Mouse (Mus musculus) urinary bladder, postnatal 36 days (tissue): Measurements from ENCODE around the gene Arl15.

Experiments
- DNase-seq, 2 experiments: peaks; one replicate each; pipeline ENCODE4 v3.0.0; 2022; ENCODE audit warnings: low spot score in 2 of 2, mixed read lengths in 1 of 2

Arl15 gene

DNA sequence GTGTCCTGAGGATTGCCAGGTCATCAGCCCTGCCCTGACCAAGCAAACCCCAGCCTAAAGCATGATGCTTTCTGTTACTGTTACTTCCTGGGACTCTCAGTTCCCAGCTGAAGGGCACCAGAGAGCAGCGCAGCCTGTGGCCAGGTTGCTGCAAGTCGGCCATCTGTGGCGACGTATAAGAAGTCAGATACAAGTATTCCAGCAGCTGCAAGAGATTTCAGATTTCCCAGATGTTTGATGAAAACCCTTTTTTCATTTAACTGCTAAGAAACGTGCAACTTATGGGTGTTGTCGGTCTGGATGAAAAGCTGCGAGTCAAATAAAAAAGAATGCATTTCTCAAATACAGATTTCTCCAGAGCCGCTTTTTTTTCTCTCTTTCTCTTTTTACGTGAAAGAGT lies 345.3 kb downstream of the Arl15 start:
- no peak for DNase-seq

DNA sequence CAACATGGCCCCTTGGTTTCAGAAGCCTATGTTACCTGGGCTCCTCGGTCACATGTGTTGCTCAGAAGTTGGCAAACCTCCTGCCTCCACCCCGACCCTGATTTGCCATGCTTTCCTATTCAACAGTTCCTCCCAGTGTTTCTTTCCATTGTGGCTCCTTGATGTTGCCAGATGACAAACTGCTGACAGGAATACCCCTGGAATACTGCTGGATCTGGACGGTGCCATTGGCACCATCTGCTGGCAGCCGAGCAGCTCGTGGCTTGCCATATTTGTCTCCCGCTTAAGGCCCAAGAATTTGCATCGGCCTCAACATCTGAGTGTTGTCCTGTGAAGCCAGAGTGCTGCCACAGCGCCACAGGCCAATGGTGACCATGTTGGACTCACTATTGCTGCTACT lies 348.5 kb downstream of the Arl15 start:
- no peak for DNase-seq

GRCm38 (mm10) chr13:114143247-114143646 lies 348.9 kb downstream of the Arl15 start:
- DNase-seq = no peak

DNA sequence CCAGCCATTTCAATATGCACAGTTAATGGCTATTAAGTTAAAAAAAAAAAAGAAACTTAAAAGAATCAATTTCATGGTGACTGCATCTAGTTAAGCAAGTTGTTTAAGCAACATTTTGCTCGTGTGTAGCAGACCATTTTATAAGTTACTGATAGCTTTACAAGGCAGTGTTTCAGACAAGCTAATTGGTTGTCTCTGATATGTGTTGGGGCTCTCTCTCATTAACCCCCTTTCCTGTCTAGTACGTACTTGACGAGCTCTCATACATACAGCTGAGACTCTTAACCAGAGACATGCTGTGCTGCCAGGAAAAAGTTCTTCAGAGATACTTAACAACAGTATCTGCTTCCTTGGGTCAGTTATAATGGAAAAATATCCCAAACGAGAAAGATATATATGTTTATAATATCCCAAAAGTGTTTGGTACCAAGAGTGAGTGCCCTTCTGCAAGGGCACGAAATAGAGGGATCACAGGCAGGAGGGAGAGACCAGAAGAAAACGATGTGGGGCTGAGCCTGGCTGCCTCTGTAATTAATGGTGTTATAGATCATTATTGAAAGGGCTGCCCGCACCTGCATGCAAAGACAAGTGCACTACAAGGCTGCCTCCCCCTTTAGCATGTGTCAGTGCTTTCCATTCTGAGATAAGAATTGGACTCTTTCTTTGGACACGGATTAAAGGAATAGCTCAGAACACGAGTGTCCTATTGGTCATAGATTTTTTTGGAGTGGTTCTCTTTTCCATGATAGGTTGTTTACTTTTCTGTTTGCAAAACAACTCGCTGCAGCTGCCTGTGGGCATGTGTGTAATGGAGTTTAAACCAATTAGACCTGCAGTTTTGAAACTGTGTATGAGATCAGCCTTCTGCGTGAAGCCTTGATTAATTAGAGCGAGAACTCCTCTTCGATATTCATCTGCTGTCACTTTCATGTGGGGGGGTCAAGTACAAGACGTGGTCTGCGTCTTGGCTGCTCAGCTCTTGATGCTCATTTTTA lies 350.0 kb downstream of the Arl15 start:
- DNase-seq = no peak

- no peak for DNase-seq
These were observed 350.9 kb downstream of the Arl15 start for GRCm38 (mm10) chr13:114145249-114145648.

- DNase-seq = no peak
These were observed 356.8 kb downstream of the Arl15 start for GRCm38 (mm10) chr13:114150856-114151697.

- DNase-seq = no peak
These were observed 357.4 kb downstream of the Arl15 start for GRCm38 (mm10) chr13:114151698-114152069.

DNA sequence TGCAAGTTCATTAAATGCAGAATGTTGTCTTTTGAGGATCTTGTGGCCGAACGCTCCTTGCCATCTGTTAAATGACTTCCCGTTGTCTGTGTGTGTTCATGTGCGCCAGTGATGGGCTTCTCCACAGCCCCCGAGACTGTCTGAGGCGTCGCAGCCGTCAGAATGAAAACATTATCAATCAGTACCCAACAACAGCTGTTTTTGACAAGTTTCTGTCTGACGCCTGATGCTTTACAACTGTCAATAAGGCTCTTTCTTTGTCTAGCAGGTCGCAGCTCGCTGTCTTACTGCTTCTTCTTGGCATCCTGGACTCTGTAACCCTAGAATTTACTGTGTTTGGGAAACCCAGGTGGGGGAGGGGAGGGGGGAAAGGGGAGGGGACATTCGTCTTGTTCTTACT lies 362.4 kb downstream of the Arl15 start:
- DNase-seq = no peak

- DNase-seq = no peak
These were observed 363.9 kb downstream of the Arl15 start for GRCm38 (mm10) chr13:114158111-114158730.

GRCm38 (mm10) chr13:114159634-114160391 lies 365.5 kb downstream of the Arl15 start:
- DNase-seq = no peak

DNA sequence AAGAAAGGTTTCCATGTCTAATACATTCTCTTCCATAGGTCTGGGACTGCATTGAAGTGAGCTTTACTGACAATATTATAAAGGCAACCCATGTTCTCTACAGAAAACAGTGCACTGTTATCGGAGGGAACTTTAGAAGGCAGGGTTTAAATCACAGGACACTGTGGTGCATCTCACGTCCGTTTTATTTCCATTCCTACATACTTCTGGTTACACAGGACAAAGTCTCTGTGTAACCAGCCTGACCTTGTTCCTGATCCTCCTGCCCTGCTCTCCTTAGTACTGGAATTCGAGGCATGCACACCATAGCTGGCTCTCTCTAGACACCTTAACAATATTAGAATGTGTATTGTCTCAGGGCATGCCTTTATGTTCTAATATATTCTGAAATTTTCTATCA lies 368.4 kb downstream of the Arl15 start:
- DNase-seq = no peak

DNA sequence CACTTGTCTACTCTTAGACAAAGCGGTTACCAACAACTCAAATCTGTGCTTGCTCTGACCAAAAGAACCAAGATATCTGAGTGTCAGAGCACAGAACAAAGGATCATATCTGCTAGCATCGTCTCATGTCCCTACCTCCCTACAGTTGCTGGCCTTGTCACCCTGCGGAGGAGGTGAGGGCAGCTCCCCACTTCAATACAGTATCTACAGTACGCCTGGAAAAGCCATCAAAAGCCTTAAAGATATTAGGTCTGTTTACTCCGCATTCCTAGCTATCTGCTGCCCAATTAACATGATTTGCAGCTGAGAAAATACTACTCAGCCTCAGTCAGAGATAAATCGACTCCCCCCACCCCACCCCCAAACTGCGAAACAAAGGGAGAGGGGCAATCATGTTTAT lies 371.3 kb downstream of the Arl15 start:
- no peak for DNase-seq

- no peak for DNase-seq
These were observed 372.3 kb downstream of the Arl15 start for GRCm38 (mm10) chr13:114166439-114167183.

DNA sequence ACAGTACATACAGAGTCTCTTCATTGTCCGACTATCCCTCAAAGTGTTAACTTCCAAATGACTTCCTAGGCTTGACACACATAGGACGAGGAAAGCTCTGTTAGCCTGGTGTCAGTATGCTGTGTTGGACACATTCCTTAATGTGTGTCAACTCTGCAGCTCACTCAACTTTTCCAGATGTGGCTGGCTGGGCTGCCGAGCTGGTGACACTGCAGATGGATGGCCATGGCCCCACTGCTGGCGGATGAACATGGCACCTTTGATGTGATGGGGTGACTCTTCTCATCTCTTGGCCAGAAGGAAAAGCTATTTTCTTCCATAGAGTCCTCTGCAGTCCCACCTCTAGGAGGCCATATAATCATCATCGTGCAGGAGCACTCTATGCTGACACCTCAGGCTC lies 375.8 kb downstream of the Arl15 start:
- DNase-seq = no peak

DNA sequence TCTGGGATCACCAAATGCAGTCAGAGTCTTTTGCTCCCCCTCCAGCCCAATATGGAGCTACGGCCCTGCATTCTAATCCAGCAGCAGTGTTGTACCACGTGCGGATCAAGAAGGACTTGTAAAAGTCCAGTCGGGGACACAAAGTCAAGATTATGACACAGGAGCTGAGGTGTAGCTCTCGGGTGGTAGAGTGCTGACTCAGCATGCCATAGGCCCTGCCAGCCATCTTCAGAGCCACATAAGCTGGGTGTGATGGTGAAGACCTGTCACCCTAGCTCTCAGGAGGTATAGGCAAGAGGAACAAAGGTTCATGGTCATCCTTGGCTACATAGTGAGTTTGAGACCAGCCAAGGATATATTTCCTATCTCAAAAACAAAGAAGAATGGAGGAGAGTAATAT lies 377.2 kb downstream of the Arl15 start:
- no peak for DNase-seq

- no peak for DNase-seq
These were observed 393.8 kb downstream of the Arl15 start for GRCm38 (mm10) chr13:114188107-114188506.

- no peak for DNase-seq
These were observed 394.5 kb downstream of the Arl15 start for GRCm38 (mm10) chr13:114188801-114189200.

GRCm38 (mm10) chr13:114189441-114189840 lies 395.1 kb downstream of the Arl15 start:
- DNase-seq = no peak

DNA sequence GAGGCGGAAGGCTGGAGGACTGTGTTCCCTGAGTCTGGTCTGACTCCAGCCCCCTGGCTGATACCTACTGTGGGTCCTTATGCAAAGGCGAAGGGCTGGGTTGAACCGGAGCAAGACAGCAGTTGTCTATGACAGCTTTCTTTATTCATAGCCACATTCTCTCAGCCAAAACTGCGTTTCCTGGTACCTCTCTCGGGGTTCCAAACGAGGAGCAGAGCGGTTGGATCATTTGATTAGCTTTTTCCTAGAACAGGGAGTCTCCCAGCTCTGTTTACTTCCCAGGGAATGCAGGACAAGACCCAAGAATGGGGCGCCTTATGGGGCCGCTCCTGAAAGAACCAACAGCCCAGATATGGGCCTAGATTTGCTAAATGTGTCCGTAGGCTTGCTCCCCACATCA lies 396.6 kb downstream of the Arl15 start:
- peak in 1 of 2 experiments; percentile 5 for DNase-seq

DNA sequence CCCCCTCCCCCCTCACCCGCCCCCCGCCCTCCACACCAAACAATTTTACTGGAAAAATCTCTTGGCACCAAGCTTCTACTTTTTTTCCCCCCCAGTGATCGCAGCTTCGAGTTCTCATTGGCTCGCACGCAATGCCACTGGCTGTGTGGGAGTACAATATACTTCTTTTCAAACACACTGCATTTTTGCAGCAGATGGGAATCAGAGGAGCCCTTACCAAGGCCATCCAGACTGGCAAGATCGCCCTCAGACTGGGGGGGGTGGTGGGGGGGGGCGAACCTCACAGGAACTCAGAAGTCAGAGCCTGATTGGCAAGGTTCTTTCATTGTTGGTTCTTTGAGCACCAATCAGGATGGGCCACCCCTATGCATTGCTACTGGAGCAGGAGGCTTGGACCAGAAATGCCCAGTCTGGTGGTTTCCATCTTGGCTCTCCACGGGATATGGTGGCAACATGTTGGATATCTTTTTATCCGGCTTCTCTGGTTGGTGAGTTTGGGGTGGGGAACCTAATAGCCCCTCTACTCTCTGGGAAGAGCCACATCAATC lies 404.0 kb downstream of the Arl15 start:
- DNase-seq = no peak
